Mouse (Mus musculus) hindbrain, embryonic 11.5 days (tissue): ENCODE measurements around the gene Cbx4. TPM values are rescaled to one million over a fixed set of nuclear protein-coding genes. Genes with fewer than 3 reads are reported as not detected.

Source experiments
- ATAC-seq: fragments of 200-750 bp; cut with Nextera tagmentation; 2 replicates; pipeline ENCODE4 v1.8.0; 2017; ENCODE audit warnings: mild to moderate bottlenecking, moderate TSS enrichment, moderate library complexity; ENCODE audit not compliant: low FRiP score
- DNase-seq: peaks from one replicate; pipeline ENCODE4 v3.0.0-alpha.2; 2015; ENCODE audit warnings: low spot score
- H3K27ac ChIP-seq: fragments of 300-500 bp; sonication (generic); 2 replicates; pipeline ENCODE4 v1.5.1; 2014; ENCODE audit warnings: mild to moderate bottlenecking, low read depth, low read length
- H3K27me3 ChIP-seq: fragments of 300-500 bp; sonication (generic); 2 replicates; pipeline ENCODE4 v1.6.1; 2014; ENCODE audit warnings: mild to moderate bottlenecking, low read length, moderate library complexity, mixed read lengths; ENCODE audit not compliant: control insufficient read depth, insufficient read depth
- H3K36me3 ChIP-seq: fragments of 300-500 bp; sonication (generic); 2 replicates; pipeline ENCODE4 v1.6.1; 2014; ENCODE audit warnings: mild to moderate bottlenecking, low read length, moderate library complexity, mixed read lengths; ENCODE audit not compliant: control insufficient read depth, insufficient read depth
- H3K4me1 ChIP-seq: fragments of 300-500 bp; sonication (generic); replicated peaks from 2 replicates; pipeline ENCODE4 v1.6.1; 2014; ENCODE audit warnings: low read length, mixed read lengths; ENCODE audit not compliant: control insufficient read depth, insufficient read depth
- H3K4me2 ChIP-seq: fragments of 300-500 bp; sonication (generic); replicated peaks from 2 replicates; pipeline ENCODE4 v1.6.1; 2014; ENCODE audit warnings: mild to moderate bottlenecking, low read depth, low read length
- H3K4me3 ChIP-seq: fragments of 300-500 bp; sonication (generic); 2 replicates; pipeline ENCODE4 v1.5.1; 2014; ENCODE audit warnings: low read depth, low read length
- H3K9ac ChIP-seq: fragments of 300-500 bp; sonication (generic); 2 replicates; pipeline ENCODE4 v1.6.1; 2014; ENCODE audit warnings: low read depth, low read length
- H3K9me3 ChIP-seq: fragments of 300-500 bp; sonication (generic); 2 replicates; pipeline ENCODE4 v1.6.1; 2016; ENCODE audit warnings: low read length; ENCODE audit not compliant: control insufficient read depth
- WGBS: fragments of 180-500 bp; shearing (Covaris S2); extraction: QIAGEN DNeasy Blood & Tissue Kit; methylation state at CpG from one replicate; pipeline ENCODE4 v1.1.7; 2014; 5-methylcytosine and 5-hydroxymethylcytosine counted together
- polyA plus RNA-seq: library from polyadenylated mRNA; unstranded; fragments of >200 nt; fragmentation: Nextera tagmentation; extraction: Ambion mirVana; gene quantifications from 2 replicates; pipeline ENCODE4 v1.2.1, GENCODE M21; 2014

Gene Cbx4
- polyA plus RNA-seq, 1 experiment from 2014 or later: 5.4 TPM

DNA sequence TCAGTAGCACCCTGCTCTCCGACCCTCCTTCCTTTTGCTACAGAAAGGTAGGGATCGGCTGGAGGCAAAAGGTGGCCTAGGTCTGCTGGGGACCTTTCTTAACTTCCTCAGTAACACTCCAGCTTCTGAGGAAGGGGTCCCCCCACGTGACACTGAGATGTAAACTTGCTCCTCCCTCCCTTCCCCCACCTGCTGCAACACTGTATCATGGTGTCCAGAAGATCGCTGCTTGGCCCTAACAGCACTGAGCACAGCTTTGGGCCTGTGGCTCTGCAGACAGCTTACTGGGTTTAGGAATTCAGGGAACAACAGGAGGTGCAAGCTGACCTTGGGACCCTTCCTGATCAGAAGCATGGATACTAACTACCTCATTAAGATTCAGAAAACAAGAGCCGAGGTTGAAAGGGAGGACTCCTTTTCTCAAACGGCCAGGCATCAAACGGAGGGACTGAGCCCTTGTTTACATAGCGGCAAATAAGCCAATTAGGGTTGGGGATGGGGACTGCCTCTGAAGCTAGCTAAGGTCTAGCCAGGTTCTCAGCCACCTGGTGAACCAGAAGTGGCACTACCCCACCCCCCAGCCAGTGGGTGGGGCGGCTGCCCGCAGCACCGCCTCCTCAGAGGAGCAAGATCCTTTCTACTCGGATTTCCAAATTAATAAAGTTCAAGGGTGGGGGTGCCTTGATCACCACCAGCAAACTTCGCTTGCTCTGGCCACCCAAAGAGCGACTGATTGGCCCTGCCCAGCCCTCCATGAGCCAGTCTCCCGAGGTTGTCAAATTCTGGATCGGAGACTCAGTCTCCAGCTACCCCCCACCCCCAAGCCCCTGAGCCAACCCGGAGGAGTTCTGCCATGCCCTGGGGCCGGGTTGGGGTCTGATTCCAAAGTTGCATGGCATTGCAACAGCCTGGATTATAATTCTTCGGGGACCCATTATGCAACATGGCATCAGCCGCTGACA is 3.1 kb downstream of the Cbx4 start:
- Histone ChIP-seq H3K36me3 (no peaks in the 10 kb centered on the region; the same call in 1 of the 2 replicates), H3K4me1 (peaks cover 45% of the 10 kb centered on the region), H3K27me3 (peaks cover 65% of the 10 kb centered on the region), H3K4me2 (peak overlapping the region; percentile 82), H3K9me3 (no peaks in the 10 kb centered on the region), H3K9ac (no peak overlapping the region), H3K4me3 (peak overlapping the region; percentile 82; the same call in 1 of the 2 replicates), H3K27ac (no peak overlapping the region)
- 3% methylated on average over 20 of the region's 20 CpGs for WGBS
- no peak for ATAC-seq
- peak; percentile 33 for DNase-seq

DNA sequence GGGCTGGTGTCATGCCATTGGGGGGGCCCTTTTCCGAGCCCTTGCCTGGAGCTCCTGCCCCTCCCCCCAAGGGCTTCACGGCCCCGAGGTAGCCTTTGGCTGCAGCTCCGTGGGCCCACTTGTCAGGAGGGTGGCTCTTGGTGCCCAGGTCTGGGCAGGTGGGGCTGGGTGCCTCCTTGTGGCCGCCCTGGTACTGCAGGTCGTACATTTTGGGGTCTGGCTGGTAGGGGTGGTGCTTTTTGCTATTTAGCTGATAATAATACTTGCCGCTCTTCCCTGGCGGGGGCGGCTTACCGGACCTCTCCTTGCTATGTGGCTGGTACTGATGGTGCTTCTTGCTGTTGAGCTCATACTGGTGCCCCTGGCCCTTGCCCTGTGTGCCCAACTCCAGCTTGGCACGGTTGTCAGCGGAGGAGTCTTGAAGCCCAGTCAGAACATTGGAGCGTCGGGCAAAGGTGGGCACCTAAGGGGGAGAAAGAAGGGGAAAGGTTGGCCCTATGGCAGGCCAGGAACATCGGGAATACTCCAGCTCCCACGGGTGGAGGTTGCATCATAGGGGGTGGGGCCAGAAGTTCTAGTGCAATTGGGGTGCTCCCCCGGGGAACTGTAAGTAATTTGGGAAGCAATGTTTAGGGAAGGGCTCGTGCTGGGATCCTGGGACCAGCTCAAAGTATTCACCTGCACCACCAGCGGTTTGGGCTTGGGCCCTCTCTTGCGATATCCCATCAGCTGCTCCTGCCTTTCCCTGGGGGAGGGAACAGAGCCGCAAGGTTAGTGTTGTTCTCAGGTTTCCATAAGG is 4.0 kb downstream of the Cbx4 start:
- Histone ChIP-seq H3K4me1 (peaks cover 44% of the 10 kb centered on the region), H3K27me3 (peaks cover 56% of the 10 kb centered on the region), H3K4me2 (no peak overlapping the region), H3K36me3 (no peaks in the 10 kb centered on the region; the same call in 1 of the 2 replicates), H3K27ac (no peak overlapping the region), H3K9me3 (no peaks in the 10 kb centered on the region), H3K9ac (no peak overlapping the region), H3K4me3 (peak overlapping the region; percentile 14; the same call in 1 of the 2 replicates)
- no peak for ATAC-seq
- peak; percentile 71 for DNase-seq
- WGBS: 8% methylated on average over 21 of the region's 21 CpGs

GRCm38 (mm10) chr11:119081148-119081838 is 4.7 kb downstream of the Cbx4 start:
- ATAC-seq: no peak
- H3K9ac ChIP-seq: no peak overlapping the region
- no peak overlapping the region for H3K27ac ChIP-seq
- peaks cover 44% of the 10 kb centered on the region for H3K4me1 ChIP-seq
- H3K4me3 ChIP-seq: peak overlapping the region; percentile 14; the same call in 1 of the 2 replicates
- H3K36me3 ChIP-seq: no peaks in the 10 kb centered on the region; the same call in 1 of the 2 replicates
- peak; percentile 42 for DNase-seq
- peaks cover 51% of the 10 kb centered on the region for H3K27me3 ChIP-seq
- no peaks in the 10 kb centered on the region for H3K9me3 ChIP-seq
- H3K4me2 ChIP-seq: 0 out of 2 replicates have a peak overlapping the region, but pooled peaks have one; percentile 5
- WGBS: 8% methylated on average over 41 of the region's 47 CpGs

- Histone ChIP-seq H3K27me3 (peaks cover 51% of the 10 kb centered on the region), H3K4me3 (peak overlapping the region; percentile 14; the same call in 1 of the 2 replicates), H3K9ac (no peak overlapping the region), H3K4me1 (peaks cover 44% of the 10 kb centered on the region), H3K9me3 (no peaks in the 10 kb centered on the region), H3K4me2 (no peak overlapping the region), H3K27ac (no peak overlapping the region), H3K36me3 (no peaks in the 10 kb centered on the region; the same call in 1 of the 2 replicates)
- WGBS: 9% methylated on average over 33 of the region's 33 CpGs
- DNase-seq (peak; percentile 39), ATAC-seq (no peak)
These were observed 5.4 kb downstream of the Cbx4 start for GRCm38 (mm10) chr11:119080461-119081147.

GRCm38 (mm10) chr11:119079445-119079837 is 6.6 kb downstream of the Cbx4 start:
- Histone ChIP-seq H3K36me3 (no peaks in the 10 kb centered on the region; the same call in 1 of the 2 replicates), H3K9me3 (no peaks in the 10 kb centered on the region), H3K4me3 (no peak overlapping the region), H3K27me3 (peaks cover 51% of the 10 kb centered on the region), H3K4me2 (0 out of 2 replicates have a peak overlapping the region, but pooled peaks have one; percentile 17), H3K27ac (no peak overlapping the region), H3K4me1 (peaks cover 43% of the 10 kb centered on the region), H3K9ac (no peak overlapping the region)
- DNase-seq (peak; percentile 35), ATAC-seq (no peak)
- 19% methylated on average over 7 of the region's 7 CpGs for whole genome bisulfite sequencing

DNA sequence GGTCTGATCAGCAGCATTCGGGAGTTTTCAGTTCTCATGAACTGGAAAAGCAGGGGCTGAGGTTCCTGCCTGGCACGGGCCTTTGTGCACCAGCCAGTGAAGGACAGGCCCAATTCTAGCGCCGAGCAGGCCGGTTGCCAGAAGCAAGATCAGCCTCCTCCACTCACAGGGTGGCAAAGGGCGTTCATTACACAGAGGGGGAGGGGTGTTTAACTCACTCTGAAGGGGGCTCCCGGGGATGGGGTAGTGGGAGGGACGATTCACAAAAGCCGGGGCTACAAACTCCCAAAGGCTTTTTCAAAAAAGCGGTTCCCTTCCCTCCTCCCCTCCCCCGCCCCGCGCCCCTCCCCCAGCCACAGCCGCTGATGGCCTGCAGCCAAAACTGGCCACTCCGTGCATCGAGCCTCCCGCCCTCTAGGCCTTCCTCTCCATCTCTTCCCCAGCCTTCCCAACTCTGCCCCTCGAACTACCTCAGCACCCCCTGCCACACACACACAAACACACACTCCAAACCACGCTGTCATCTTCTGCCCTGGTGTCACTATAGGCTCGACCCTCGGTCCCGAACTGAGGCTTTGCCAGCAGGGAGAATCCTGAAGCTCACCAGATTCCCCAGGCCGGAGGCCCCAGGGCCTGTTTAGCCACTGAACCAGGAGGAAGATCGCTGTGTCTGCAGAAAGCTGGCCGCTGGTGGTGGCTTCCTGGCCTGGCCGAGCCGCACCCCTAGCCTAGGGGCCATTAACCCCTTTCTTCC is 7.2 kb downstream of the Cbx4 start:
- Histone ChIP-seq H3K4me3 (no peak overlapping the region), H3K4me1 (peaks cover 37% of the 10 kb centered on the region)
- WGBS: 2% methylated on average over 20 of the region's 27 CpGs

GRCm38 (mm10) chr11:119077755-119078154 is 8.3 kb downstream of the Cbx4 start:
- no peak for DNase-seq
- Histone ChIP-seq H3K4me2 (no peak overlapping the region), H3K27me3 (peaks cover 34% of the 10 kb centered on the region), H3K27ac (no peak overlapping the region), H3K9me3 (no peaks in the 10 kb centered on the region), H3K4me1 (peaks cover 26% of the 10 kb centered on the region), H3K36me3 (no peaks in the 10 kb centered on the region; the same call in 1 of the 2 replicates), H3K9ac (no peak overlapping the region), H3K4me3 (no peak overlapping the region)
- no peak for ATAC-seq
- WGBS: 80% methylated on average over 4 of the region's 4 CpGs

More for the DNA sequence above, 7.2 kb downstream of the Cbx4 start:
- Histone ChIP-seq H3K9me3 (no peaks in the 10 kb centered on the region), H3K4me2 (peak overlapping the region; percentile 17; the same call in 1 of the 2 replicates), H3K9ac (no peak overlapping the region), H3K36me3 (no peaks in the 10 kb centered on the region; the same call in 1 of the 2 replicates), H3K27ac (no peak overlapping the region), H3K27me3 (peaks cover 45% of the 10 kb centered on the region)
- ATAC-seq: peak; percentile 76
- DNase-seq: peak; percentile 68
